Mouse (Mus musculus): ENCODE measurements around the gene Kmt2e. TPM values are rescaled to one million over a fixed set of nuclear protein-coding genes. Genes with fewer than 3 reads are reported as not detected.

The Kmt2e gene
- polyA plus RNA-seq, 1 experiment from 2014 or later, result 139 TPM

DNA sequence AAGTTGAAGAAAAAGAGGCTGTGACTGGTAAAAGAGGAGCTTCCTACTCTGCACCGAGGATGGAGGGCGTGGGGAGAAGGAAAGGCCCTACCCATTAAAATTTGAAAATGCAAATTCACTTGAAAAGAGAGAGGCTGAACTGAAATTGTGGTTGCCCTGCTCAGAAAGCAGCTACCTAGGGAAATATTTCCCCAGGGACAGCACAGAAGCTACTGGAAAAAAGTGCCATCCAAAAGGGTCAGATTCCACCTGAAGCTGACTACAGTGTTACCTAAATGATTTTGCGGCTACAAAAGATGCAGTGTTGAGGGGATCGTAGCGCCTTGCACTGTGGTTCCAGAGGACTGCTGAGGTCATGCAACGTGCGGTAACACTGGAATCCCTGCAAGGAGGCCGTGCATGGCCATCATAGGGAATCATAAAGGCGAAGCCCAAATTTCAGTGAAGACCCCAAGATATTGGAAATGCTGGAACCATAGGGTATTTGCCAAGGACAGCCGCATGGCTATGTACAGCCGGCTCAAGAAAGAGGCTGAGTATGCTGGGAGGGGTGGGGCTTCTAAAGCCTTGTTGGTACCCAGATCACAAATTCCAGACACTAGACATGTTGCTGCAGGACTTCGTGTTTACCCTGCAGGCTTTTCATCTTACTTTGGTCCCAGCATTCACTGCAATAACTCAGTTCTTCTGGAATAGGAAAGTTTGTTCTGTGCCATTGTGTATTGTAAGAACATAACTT is 28.4 kb upstream of the Kmt2e start:
- Histone ChIP-seq H3K4me1 (ENCODE audit: control insufficient read depth, insufficient read depth, low read depth, low read length) (no peaks in the 10 kb centered on the region), H3K9ac (ENCODE audit: low read depth, low read length) (no peak overlapping the region), H3K9me3 (ENCODE audit: control insufficient read depth, low read length) (no peaks in the 10 kb centered on the region), H3K27me3 (replicated peaks; ENCODE audit: control insufficient read depth, insufficient read depth, low read length) (no peaks in the 10 kb centered on the region), H3K4me2 (ENCODE audit: low read length) (no peak overlapping the region), H3K4me3 (ENCODE audit: low read length) (no peak overlapping the region), H3K27ac (ENCODE audit: low read depth, low read length) (peak overlapping the region; percentile 12; the same call in 1 of the 2 replicates), H3K36me3 (ENCODE audit: control insufficient read depth, insufficient read depth, low read length) (peaks cover 4% of the 10 kb centered on the region; the same call in 1 of the 2 replicates)
- no peak for ATAC-seq
- WGBS, result 95% methylated on average over 12 of the region's 12 CpGs

DNA sequence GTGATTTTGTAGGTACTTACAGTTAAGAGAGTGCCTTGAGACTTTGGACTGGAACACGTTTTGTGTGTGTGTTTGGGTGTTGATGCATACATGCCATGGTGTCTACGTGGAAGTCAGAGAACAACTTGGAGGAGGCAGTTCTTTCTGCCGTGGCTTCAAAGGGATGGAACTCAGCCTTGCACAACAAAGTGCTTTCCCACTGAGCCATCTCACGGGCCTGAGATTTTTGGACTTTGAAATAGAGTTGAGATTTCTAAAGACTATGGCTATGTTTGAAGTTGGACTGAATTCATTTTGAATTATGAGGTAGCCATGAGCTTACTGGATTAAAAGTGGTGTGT is 27.9 kb upstream of the Kmt2e start:
- ATAC-seq, result no peak
- peaks cover 4% of the 10 kb centered on the region; the same call in 1 of the 2 replicates for H3K36me3 ChIP-seq (ENCODE audit: control insufficient read depth, insufficient read depth, low read length)
- H3K9ac ChIP-seq (ENCODE audit: low read depth, low read length), result no peak overlapping the region
- H3K4me1 ChIP-seq (ENCODE audit: control insufficient read depth, insufficient read depth, low read depth, low read length), result no peaks in the 10 kb centered on the region
- no peak overlapping the region for H3K4me3 ChIP-seq (ENCODE audit: low read length)
- no peak overlapping the region for H3K4me2 ChIP-seq (ENCODE audit: low read length)
- no peaks in the 10 kb centered on the region for H3K9me3 ChIP-seq (ENCODE audit: control insufficient read depth, low read length)
- WGBS, result 71% methylated on average over 4 of the region's 4 CpGs
- no peak overlapping the region for H3K27ac ChIP-seq (ENCODE audit: low read depth, low read length)
- no peaks in the 10 kb centered on the region for H3K27me3 ChIP-seq (replicated peaks; ENCODE audit: control insufficient read depth, insufficient read depth, low read length)

DNA sequence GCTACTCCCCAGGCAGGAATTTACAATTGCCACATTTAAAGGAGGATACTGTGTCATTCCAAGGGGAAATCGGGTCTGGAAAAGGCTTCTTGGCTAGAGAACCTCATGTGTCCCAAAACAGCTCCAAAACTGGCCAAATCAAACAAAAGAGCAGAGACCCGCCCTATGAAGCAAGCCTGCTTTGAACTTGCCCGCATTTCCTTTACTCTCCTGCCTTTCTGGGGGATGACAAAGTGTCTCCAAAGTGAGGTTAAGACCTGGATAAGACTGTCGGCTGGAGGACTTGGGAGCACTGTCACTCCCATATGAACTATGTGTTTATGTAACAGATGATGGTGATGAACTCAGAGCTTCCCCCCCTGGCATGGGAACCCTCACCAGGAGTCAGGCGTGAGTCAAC is 26.1 kb upstream of the Kmt2e start:
- H3K36me3 ChIP-seq (ENCODE audit: control insufficient read depth, insufficient read depth, low read length), result peaks cover 4% of the 10 kb centered on the region; the same call in 1 of the 2 replicates
- no peak overlapping the region for H3K4me3 ChIP-seq (ENCODE audit: low read length)
- 62% methylated on average over 5 of the region's 5 CpGs for WGBS
- no peaks in the 10 kb centered on the region for H3K27me3 ChIP-seq (replicated peaks; ENCODE audit: control insufficient read depth, insufficient read depth, low read length)
- peaks cover 3% of the 10 kb centered on the region for H3K4me1 ChIP-seq (ENCODE audit: control insufficient read depth, insufficient read depth, low read depth, low read length)
- ATAC-seq, result no peak
- H3K4me2 ChIP-seq (ENCODE audit: low read length), result no peak overlapping the region
- no peaks in the 10 kb centered on the region for H3K9me3 ChIP-seq (ENCODE audit: control insufficient read depth, low read length)
- no peak overlapping the region for H3K9ac ChIP-seq (ENCODE audit: low read depth, low read length)
- H3K27ac ChIP-seq (ENCODE audit: low read depth, low read length), result no peak overlapping the region

DNA sequence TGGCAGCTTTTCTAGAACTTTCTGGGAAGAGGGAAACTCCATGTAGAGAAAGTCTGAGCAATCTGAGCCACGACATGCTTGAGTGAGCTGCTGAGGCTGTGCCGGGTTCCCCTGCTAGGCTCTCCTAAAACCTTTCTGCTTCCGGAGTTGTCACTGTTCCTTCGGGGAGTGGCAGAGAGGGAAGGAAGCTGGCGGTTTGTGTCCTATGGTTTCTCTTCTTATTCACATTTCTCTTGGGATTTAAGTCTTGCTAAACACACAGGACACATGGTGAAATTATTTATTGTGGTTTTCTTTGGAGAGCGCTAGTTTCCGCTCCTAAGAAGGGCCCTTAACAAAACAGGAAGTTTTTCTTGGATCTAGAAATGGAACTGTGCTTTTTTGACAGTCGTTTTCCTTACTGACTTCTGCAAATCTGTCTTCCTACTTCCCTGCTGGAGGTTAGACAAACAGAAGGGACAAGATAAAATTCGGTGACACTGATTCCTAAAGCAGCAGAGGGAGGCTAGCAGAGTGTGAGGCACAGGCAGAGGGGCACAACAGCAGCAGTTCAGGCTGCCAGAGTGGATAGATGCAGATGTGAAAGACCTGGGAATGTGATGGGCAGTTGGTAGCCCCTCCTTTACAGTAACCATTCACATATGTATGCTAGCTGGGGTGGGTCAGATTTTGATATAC is 24.1 kb upstream of the Kmt2e start:
- H3K4me3 ChIP-seq (ENCODE audit: low read length), result no peak overlapping the region
- no peak overlapping the region for H3K9ac ChIP-seq (ENCODE audit: low read depth, low read length)
- no peak overlapping the region for H3K27ac ChIP-seq (ENCODE audit: low read depth, low read length)
- no peak for ATAC-seq
- peaks cover 24% of the 10 kb centered on the region for H3K4me1 ChIP-seq (ENCODE audit: control insufficient read depth, insufficient read depth, low read depth, low read length)
- H3K9me3 ChIP-seq (ENCODE audit: control insufficient read depth, low read length), result no peaks in the 10 kb centered on the region
- 64% methylated on average over 9 of the region's 9 CpGs for WGBS
- peaks cover 4% of the 10 kb centered on the region; the same call in 1 of the 2 replicates for H3K36me3 ChIP-seq (ENCODE audit: control insufficient read depth, insufficient read depth, low read length)
- H3K27me3 ChIP-seq (replicated peaks; ENCODE audit: control insufficient read depth, insufficient read depth, low read length), result no peaks in the 10 kb centered on the region
- no peak overlapping the region for H3K4me2 ChIP-seq (ENCODE audit: low read length)

DNA sequence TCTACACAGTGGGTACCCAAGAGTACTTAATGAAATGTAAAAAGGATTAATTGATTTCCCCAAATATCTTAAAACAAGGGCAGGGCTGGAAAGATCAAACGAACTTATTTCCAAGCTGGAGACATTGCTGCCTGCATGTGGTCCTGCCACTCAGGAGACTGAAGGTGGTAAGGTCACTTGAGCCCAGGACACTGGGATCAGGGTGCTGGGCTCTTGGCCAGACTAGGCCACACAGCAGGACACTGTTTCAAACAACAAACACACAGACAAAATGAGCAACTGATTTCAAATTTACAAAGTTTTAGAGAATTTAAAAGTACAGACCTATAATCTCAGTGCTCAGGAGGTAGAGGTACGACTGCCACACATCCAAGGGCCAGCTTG is 23.5 kb upstream of the Kmt2e start:
- Histone ChIP-seq H3K4me3 (ENCODE audit: low read length) (no peak overlapping the region), H3K9ac (ENCODE audit: low read depth, low read length) (no peak overlapping the region), H3K9me3 (ENCODE audit: control insufficient read depth, low read length) (no peaks in the 10 kb centered on the region), H3K4me1 (ENCODE audit: control insufficient read depth, insufficient read depth, low read depth, low read length) (peaks cover 29% of the 10 kb centered on the region), H3K27ac (ENCODE audit: low read depth, low read length) (no peak overlapping the region), H3K4me2 (ENCODE audit: low read length) (no peak overlapping the region), H3K27me3 (replicated peaks; ENCODE audit: control insufficient read depth, insufficient read depth, low read length) (no peaks in the 10 kb centered on the region), H3K36me3 (ENCODE audit: control insufficient read depth, insufficient read depth, low read length) (peaks cover 4% of the 10 kb centered on the region; the same call in 1 of the 2 replicates)
- WGBS, result 68% methylated on average over 2 of the region's 2 CpGs
- no peak for ATAC-seq

DNA sequence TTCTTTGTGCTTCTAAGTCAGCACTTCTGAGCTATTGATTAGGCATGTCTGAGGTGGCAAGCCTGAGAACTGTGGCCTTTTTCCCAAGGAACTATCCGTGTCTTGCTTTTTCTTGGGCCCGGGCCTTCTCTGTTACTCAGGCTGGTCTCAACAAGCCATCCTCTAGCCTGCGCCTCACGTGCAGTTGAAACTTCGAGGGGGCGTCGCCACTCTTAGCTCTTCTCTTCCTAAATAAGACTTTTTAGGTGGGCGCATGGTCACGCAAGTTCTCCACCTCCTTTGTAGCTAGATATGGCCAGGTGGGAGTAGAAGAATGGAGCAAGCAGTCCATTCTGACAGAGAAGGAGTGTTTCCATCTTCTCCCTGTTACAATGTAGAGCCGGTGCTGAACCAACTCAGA is 22.6 kb upstream of the Kmt2e start:
- Histone ChIP-seq H3K27ac (ENCODE audit: low read depth, low read length) (no peak overlapping the region), H3K4me3 (ENCODE audit: low read length) (no peak overlapping the region), H3K4me1 (ENCODE audit: control insufficient read depth, insufficient read depth, low read depth, low read length) (peaks cover 35% of the 10 kb centered on the region), H3K36me3 (ENCODE audit: control insufficient read depth, insufficient read depth, low read length) (peaks cover 4% of the 10 kb centered on the region; the same call in 1 of the 2 replicates), H3K9me3 (ENCODE audit: control insufficient read depth, low read length) (no peaks in the 10 kb centered on the region), H3K27me3 (replicated peaks; ENCODE audit: control insufficient read depth, insufficient read depth, low read length) (no peaks in the 10 kb centered on the region), H3K9ac (ENCODE audit: low read depth, low read length) (no peak overlapping the region), H3K4me2 (ENCODE audit: low read length) (no peak overlapping the region)
- WGBS, result 93% methylated on average over 10 of the region's 10 CpGs
- ATAC-seq, result no peak

DNA sequence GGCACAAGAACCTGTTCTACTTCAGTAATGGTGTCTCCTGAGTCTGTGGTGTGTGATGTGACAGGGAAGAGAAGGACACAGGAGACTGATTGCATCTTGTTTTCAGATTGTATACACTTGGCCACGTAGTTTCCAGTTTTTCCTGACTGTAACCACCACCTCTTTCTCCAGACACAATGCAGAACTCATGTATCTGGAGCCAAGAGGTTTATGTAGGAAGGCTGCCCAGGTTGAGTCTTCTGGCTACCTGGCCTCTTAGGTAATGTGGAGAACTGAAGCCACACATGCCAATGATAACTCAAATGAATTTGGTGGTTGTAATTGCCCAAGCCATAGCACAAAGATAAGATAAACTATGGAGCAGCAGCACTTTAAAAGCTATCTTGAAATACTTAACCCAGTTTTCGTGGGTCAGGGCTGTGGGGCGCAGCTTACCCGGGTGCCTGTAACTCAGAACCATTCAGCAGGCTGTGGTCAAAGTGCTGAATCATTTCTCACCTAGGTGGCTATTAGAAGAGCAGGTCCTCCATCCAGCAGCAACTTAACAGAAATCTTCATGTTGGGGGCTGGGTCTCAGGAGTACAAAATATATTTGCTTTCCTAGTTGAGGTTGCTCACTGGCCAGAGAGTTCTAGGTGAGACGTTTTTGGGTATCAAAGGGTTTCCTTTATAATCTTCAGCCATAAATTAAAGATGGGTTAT is 21.8 kb upstream of the Kmt2e start:
- ATAC-seq, result no peak
- Histone ChIP-seq H3K9me3 (ENCODE audit: control insufficient read depth, low read length) (no peaks in the 10 kb centered on the region), H3K4me3 (ENCODE audit: low read length) (no peak overlapping the region), H3K4me2 (ENCODE audit: low read length) (no peak overlapping the region), H3K27me3 (replicated peaks; ENCODE audit: control insufficient read depth, insufficient read depth, low read length) (no peaks in the 10 kb centered on the region), H3K4me1 (ENCODE audit: control insufficient read depth, insufficient read depth, low read depth, low read length) (peaks cover 40% of the 10 kb centered on the region), H3K9ac (ENCODE audit: low read depth, low read length) (no peak overlapping the region), H3K36me3 (ENCODE audit: control insufficient read depth, insufficient read depth, low read length) (peaks cover 4% of the 10 kb centered on the region; the same call in 1 of the 2 replicates), H3K27ac (ENCODE audit: low read depth, low read length) (no peak overlapping the region)
- WGBS, result 84% methylated on average over 5 of the region's 5 CpGs

DNA sequence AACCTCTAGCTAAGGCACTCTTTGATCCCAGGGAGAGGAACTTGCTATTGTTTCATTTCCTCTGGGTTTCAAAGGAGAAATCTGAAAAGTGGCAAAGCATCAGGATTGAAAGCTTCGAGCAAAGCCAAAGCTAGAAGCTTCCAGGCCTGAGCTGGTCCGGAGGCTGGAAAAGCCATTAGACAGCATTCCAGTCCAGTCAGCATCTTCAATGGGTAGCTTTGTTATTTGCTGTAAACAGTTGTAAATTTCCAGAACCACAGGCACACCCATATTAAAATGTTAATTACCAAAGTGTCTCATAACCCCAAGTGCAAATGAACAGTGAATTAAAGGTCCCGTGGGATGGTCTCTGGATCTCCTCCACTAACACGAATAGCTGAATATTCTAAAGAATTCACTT is 21.2 kb upstream of the Kmt2e start:
- no peaks in the 10 kb centered on the region for H3K27me3 ChIP-seq (replicated peaks; ENCODE audit: control insufficient read depth, insufficient read depth, low read length)
- no peaks in the 10 kb centered on the region for H3K9me3 ChIP-seq (ENCODE audit: control insufficient read depth, low read length)
- H3K4me1 ChIP-seq (ENCODE audit: control insufficient read depth, insufficient read depth, low read depth, low read length), result peaks cover 45% of the 10 kb centered on the region
- H3K36me3 ChIP-seq (ENCODE audit: control insufficient read depth, insufficient read depth, low read length), result peaks cover 4% of the 10 kb centered on the region; the same call in 1 of the 2 replicates
- H3K4me2 ChIP-seq (ENCODE audit: low read length), result no peak overlapping the region
- no peak overlapping the region for H3K4me3 ChIP-seq (ENCODE audit: low read length)
- WGBS, result 30% methylated on average over 4 of the region's 4 CpGs
- H3K27ac ChIP-seq (ENCODE audit: low read depth, low read length), result peak overlapping the region; percentile 72; the same call in 1 of the 2 replicates
- no peak overlapping the region for H3K9ac ChIP-seq (ENCODE audit: low read depth, low read length)
- ATAC-seq, result no peak

Measured in hindbrain, embryonic 16.5 days (tissue).